Mouse (Mus musculus): ENCODE measurements at regions not wholly inside any gene's neighbourhood (a gene's known extent, or its start where the extent isn't known, plus 50 kb on each side); places are given as distances from the start of the nearest gene placed in this dataset.
A peak's percentile ranks its signal among the peaks of the same experiment; 100 is the strongest.
"Not testable (repeated sequence)": the region's sequence is repeated elsewhere in the genome, so short reads cannot be mapped to it uniquely, and the experiment has no call there.

GRCm38 (mm10) chr7:73659551-73659950 is 80.6 kb upstream of the Fam174b start:
- 86% methylated on average over 5 of the region's 5 CpGs for WGBS (ENCODE audit: insufficient replicate concordance)
- Histone ChIP-seq H3K4me2 (no peak overlapping the region), H3K36me3 (ENCODE audit: control insufficient read depth, insufficient read depth, low read length) (no peaks in the 10 kb centered on the region), H3K9ac (ENCODE audit: low read depth, low read length) (no peak overlapping the region), H3K27ac (ENCODE audit: low read depth, low read length) (no peak overlapping the region), H3K4me1 (ENCODE audit: control insufficient read depth, insufficient read depth, low read length) (no peaks in the 10 kb centered on the region; the same call in 1 of the 2 replicates), H3K4me3 (ENCODE audit: low read depth, low read length) (no peak overlapping the region), H3K27me3 (ENCODE audit: control insufficient read depth, insufficient read depth, low read length) (no peaks in the 10 kb centered on the region), H3K9me3 (replicated peaks; ENCODE audit: control insufficient read depth, low read length) (no peaks in the 10 kb centered on the region)
- ATAC-seq (replicated peaks; ENCODE audit: insufficient number of reproducible peaks, low FRiP score, low TSS enrichment) = no peak

GRCm38 (mm10) chr7:73657283-73657682 is 82.8 kb upstream of the Fam174b start:
- no peak; the same call in 1 of the 2 replicates for ATAC-seq (replicated peaks; ENCODE audit: insufficient number of reproducible peaks, low FRiP score, low TSS enrichment)
- H3K4me2 ChIP-seq = no peak overlapping the region
- H3K27me3 ChIP-seq (ENCODE audit: control insufficient read depth, insufficient read depth, low read length) = no peaks in the 10 kb centered on the region
- WGBS (ENCODE audit: insufficient replicate concordance) = 33% methylated on average over 7 of the region's 7 CpGs
- no peaks in the 10 kb centered on the region for H3K9me3 ChIP-seq (replicated peaks; ENCODE audit: control insufficient read depth, low read length)
- no peak overlapping the region for H3K4me3 ChIP-seq (ENCODE audit: low read depth, low read length)
- H3K4me1 ChIP-seq (ENCODE audit: control insufficient read depth, insufficient read depth, low read length) = no peaks in the 10 kb centered on the region; the same call in 1 of the 2 replicates
- no peak overlapping the region for H3K27ac ChIP-seq (ENCODE audit: low read depth, low read length)
- no peaks in the 10 kb centered on the region for H3K36me3 ChIP-seq (ENCODE audit: control insufficient read depth, insufficient read depth, low read length)
- 0 out of 2 replicates have a peak overlapping the region, but pooled peaks have one; percentile 5 for H3K9ac ChIP-seq (ENCODE audit: low read depth, low read length)

- 90% methylated on average over 16 of the region's 16 CpGs for WGBS (ENCODE audit: insufficient replicate concordance)
- H3K9ac ChIP-seq (ENCODE audit: low read depth, low read length); H3K4me1 ChIP-seq (ENCODE audit: control insufficient read depth, insufficient read depth, low read length); H3K4me3 ChIP-seq (ENCODE audit: low read depth, low read length); ATAC-seq (replicated peaks; ENCODE audit: insufficient number of reproducible peaks, low FRiP score, low TSS enrichment); H3K9me3 ChIP-seq (replicated peaks; ENCODE audit: control insufficient read depth, low read length); H3K27me3 ChIP-seq (ENCODE audit: control insufficient read depth, insufficient read depth, low read length); H3K27ac ChIP-seq (ENCODE audit: low read depth, low read length); H3K36me3 ChIP-seq (ENCODE audit: control insufficient read depth, insufficient read depth, low read length); H3K4me2 ChIP-seq: not testable (repeated sequence)
Measured at GRCm38 (mm10) chr7:73656424-73656795, 83.7 kb upstream of the Fam174b start.

- ATAC-seq (replicated peaks; ENCODE audit: insufficient number of reproducible peaks, low FRiP score, low TSS enrichment) = no peak
- Histone ChIP-seq H3K9ac (ENCODE audit: low read depth, low read length) (no peak overlapping the region), H3K4me3 (ENCODE audit: low read depth, low read length) (no peak overlapping the region), H3K27ac (ENCODE audit: low read depth, low read length) (no peak overlapping the region), H3K4me2 (no peak overlapping the region), H3K36me3 (ENCODE audit: control insufficient read depth, insufficient read depth, low read length) (no peaks in the 10 kb centered on the region), H3K27me3 (ENCODE audit: control insufficient read depth, insufficient read depth, low read length) (no peaks in the 10 kb centered on the region), H3K9me3 (replicated peaks; ENCODE audit: control insufficient read depth, low read length) (no peaks in the 10 kb centered on the region), H3K4me1 (ENCODE audit: control insufficient read depth, insufficient read depth, low read length) (no peaks in the 10 kb centered on the region; the same call in 1 of the 2 replicates)
- 21% methylated on average over 5 of the region's 5 CpGs for WGBS (ENCODE audit: insufficient replicate concordance)
Measured at GRCm38 (mm10) chr7:73655787-73656423, 84.2 kb upstream of the Fam174b start.

- 32% methylated on average over 12 of the region's 12 CpGs for WGBS (ENCODE audit: insufficient replicate concordance)
- ATAC-seq (replicated peaks; ENCODE audit: insufficient number of reproducible peaks, low FRiP score, low TSS enrichment) = no peak
- Histone ChIP-seq H3K27ac (ENCODE audit: low read depth, low read length) (no peak overlapping the region), H3K9me3 (replicated peaks; ENCODE audit: control insufficient read depth, low read length) (no peaks in the 10 kb centered on the region; the same call in 1 of the 2 replicates), H3K4me1 (ENCODE audit: control insufficient read depth, insufficient read depth, low read length) (no peaks in the 10 kb centered on the region; the same call in 1 of the 2 replicates), H3K36me3 (ENCODE audit: control insufficient read depth, insufficient read depth, low read length) (no peaks in the 10 kb centered on the region), H3K9ac (ENCODE audit: low read depth, low read length) (no peak overlapping the region), H3K27me3 (ENCODE audit: control insufficient read depth, insufficient read depth, low read length) (no peaks in the 10 kb centered on the region), H3K4me3 (ENCODE audit: low read depth, low read length) (no peak overlapping the region), H3K4me2 (no peak overlapping the region)
Measured at GRCm38 (mm10) chr7:73654193-73654871, 85.8 kb upstream of the Fam174b start.

- no peak overlapping the region for H3K9ac ChIP-seq (ENCODE audit: low read depth, low read length)
- H3K4me3 ChIP-seq (ENCODE audit: low read depth, low read length) = no peak overlapping the region
- H3K4me2 ChIP-seq = no peak overlapping the region
- WGBS (ENCODE audit: insufficient replicate concordance) = 85% methylated on average over 6 of the region's 6 CpGs
- H3K36me3 ChIP-seq (ENCODE audit: control insufficient read depth, insufficient read depth, low read length) = no peaks in the 10 kb centered on the region
- H3K4me1 ChIP-seq (ENCODE audit: control insufficient read depth, insufficient read depth, low read length) = no peaks in the 10 kb centered on the region
- no peaks in the 10 kb centered on the region; the same call in 1 of the 2 replicates for H3K9me3 ChIP-seq (replicated peaks; ENCODE audit: control insufficient read depth, low read length)
- H3K27me3 ChIP-seq (ENCODE audit: control insufficient read depth, insufficient read depth, low read length) = no peaks in the 10 kb centered on the region
- no peak for ATAC-seq (replicated peaks; ENCODE audit: insufficient number of reproducible peaks, low FRiP score, low TSS enrichment)
- no peak overlapping the region for H3K27ac ChIP-seq (ENCODE audit: low read depth, low read length)
Measured at GRCm38 (mm10) chr7:73650909-73651308, 89.2 kb upstream of the Fam174b start.

GRCm38 (mm10) chr7:73648010-73648409 is 92.1 kb upstream of the Fam174b start:
- Histone ChIP-seq H3K4me2 (no peak overlapping the region), H3K9ac (ENCODE audit: low read depth, low read length) (no peak overlapping the region), H3K9me3 (replicated peaks; ENCODE audit: control insufficient read depth, low read length) (no peaks in the 10 kb centered on the region; the same call in 1 of the 2 replicates), H3K36me3 (ENCODE audit: control insufficient read depth, insufficient read depth, low read length) (no peaks in the 10 kb centered on the region), H3K27ac (ENCODE audit: low read depth, low read length) (no peak overlapping the region), H3K27me3 (ENCODE audit: control insufficient read depth, insufficient read depth, low read length) (no peaks in the 10 kb centered on the region), H3K4me3 (ENCODE audit: low read depth, low read length) (no peak overlapping the region), H3K4me1 (ENCODE audit: control insufficient read depth, insufficient read depth, low read length) (no peaks in the 10 kb centered on the region)
- no peak for ATAC-seq (replicated peaks; ENCODE audit: insufficient number of reproducible peaks, low FRiP score, low TSS enrichment)
- WGBS (ENCODE audit: insufficient replicate concordance) = 28% methylated on average over 4 of the region's 4 CpGs

GRCm38 (mm10) chr7:73647140-73647539 is 93.0 kb upstream of the Fam174b start:
- Histone ChIP-seq H3K36me3 (ENCODE audit: control insufficient read depth, insufficient read depth, low read length) (no peaks in the 10 kb centered on the region), H3K4me2 (no peak overlapping the region), H3K4me1 (ENCODE audit: control insufficient read depth, insufficient read depth, low read length) (no peaks in the 10 kb centered on the region), H3K4me3 (ENCODE audit: low read depth, low read length) (no peak overlapping the region), H3K9ac (ENCODE audit: low read depth, low read length) (no peak overlapping the region), H3K9me3 (replicated peaks; ENCODE audit: control insufficient read depth, low read length) (no peaks in the 10 kb centered on the region; the same call in 1 of the 2 replicates), H3K27me3 (ENCODE audit: control insufficient read depth, insufficient read depth, low read length) (no peaks in the 10 kb centered on the region), H3K27ac (ENCODE audit: low read depth, low read length) (no peak overlapping the region)
- 76% methylated on average over 4 of the region's 4 CpGs for WGBS (ENCODE audit: insufficient replicate concordance)
- no peak for ATAC-seq (replicated peaks; ENCODE audit: insufficient number of reproducible peaks, low FRiP score, low TSS enrichment)

All from heart, embryonic 11.5 days (tissue).